Mouse (Mus musculus): ENCODE results near the gene Ccl6. TPM values are rescaled to one million over a fixed set of nuclear protein-coding genes. Genes with fewer than 3 reads are reported as not detected.

The Ccl6 gene
- polyA plus RNA-seq, 1 experiment from 2014 or later: 2.5 TPM

GRCm38 (mm10) chr11:83605535-83605934 is 12.6 kb upstream of the Ccl6 start:
- Histone ChIP-seq H3K27ac (ENCODE audit: low read depth, low read length) (no peak overlapping the region), H3K36me3 (ENCODE audit: control insufficient read depth, insufficient read depth, low read length) (no peaks in the 10 kb centered on the region), H3K4me2 (ENCODE audit: low read depth) (no peak overlapping the region), H3K4me1 (ENCODE audit: control insufficient read depth, insufficient read depth, low read length) (no peaks in the 10 kb centered on the region), H3K4me3 (ENCODE audit: low read depth, low read length) (no peak overlapping the region), H3K27me3 (ENCODE audit: control insufficient read depth, insufficient read depth, low read length) (no peaks in the 10 kb centered on the region), H3K9ac (ENCODE audit: low read length) (no peak overlapping the region), H3K9me3 (ENCODE audit: control insufficient read depth, low read length) (no peaks in the 10 kb centered on the region)
- ATAC-seq (ENCODE audit: insufficient read depth, low FRiP score, low TSS enrichment) (no peak), DNase-seq (ENCODE audit: low spot score) (no peak)
- WGBS: 87% methylated on average over 3 of the region's 3 CpGs

DNA sequence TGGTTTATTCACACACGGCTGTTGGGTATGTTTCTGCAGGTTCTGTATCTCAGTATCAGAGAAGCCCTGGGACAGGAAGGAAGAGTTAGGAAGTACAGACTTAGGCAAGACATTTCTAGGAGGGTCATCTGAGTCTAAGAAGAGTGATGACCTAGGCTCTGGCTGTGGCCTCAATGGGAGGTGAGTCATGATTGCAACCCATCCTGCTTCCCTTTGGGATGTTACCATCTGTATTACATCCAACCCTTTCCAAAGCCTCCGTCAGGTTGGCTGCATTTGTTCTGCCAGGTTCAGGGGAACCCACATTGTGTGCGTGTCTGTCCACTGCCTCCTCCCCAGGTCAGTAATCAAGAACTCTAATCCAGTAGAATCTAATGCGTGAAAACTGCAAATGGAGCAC is 11.8 kb upstream of the Ccl6 start:
- 85% methylated on average over 4 of the region's 4 CpGs for WGBS
- no peak overlapping the region for H3K27ac ChIP-seq (ENCODE audit: low read depth, low read length)
- no peak overlapping the region for H3K4me3 ChIP-seq (ENCODE audit: low read depth, low read length)
- H3K27me3 ChIP-seq (ENCODE audit: control insufficient read depth, insufficient read depth, low read length): no peaks in the 10 kb centered on the region
- no peak for DNase-seq (ENCODE audit: low spot score)
- H3K4me2 ChIP-seq (ENCODE audit: low read depth): no peak overlapping the region
- no peaks in the 10 kb centered on the region for H3K9me3 ChIP-seq (ENCODE audit: control insufficient read depth, low read length)
- no peak for ATAC-seq (ENCODE audit: insufficient read depth, low FRiP score, low TSS enrichment)
- H3K4me1 ChIP-seq (ENCODE audit: control insufficient read depth, insufficient read depth, low read length): no peaks in the 10 kb centered on the region
- H3K36me3 ChIP-seq (ENCODE audit: control insufficient read depth, insufficient read depth, low read length): no peaks in the 10 kb centered on the region
- H3K9ac ChIP-seq (ENCODE audit: low read length): no peak overlapping the region

GRCm38 (mm10) chr11:83603399-83603798 is 10.5 kb upstream of the Ccl6 start:
- WGBS: 97% methylated on average over 3 of the region's 3 CpGs

GRCm38 (mm10) chr11:83600576-83600975 is 7.7 kb upstream of the Ccl6 start:
- DNase-seq (ENCODE audit: low spot score): no peak

More at GRCm38 (mm10) chr11:83603399-83603798, 10.5 kb upstream of the Ccl6 start:
- ATAC-seq (ENCODE audit: insufficient read depth, low FRiP score, low TSS enrichment) (no peak), DNase-seq (ENCODE audit: low spot score) (no peak)
- Histone ChIP-seq H3K27me3 (ENCODE audit: control insufficient read depth, insufficient read depth, low read length) (no peaks in the 10 kb centered on the region), H3K36me3 (ENCODE audit: control insufficient read depth, insufficient read depth, low read length) (no peaks in the 10 kb centered on the region), H3K4me2 (ENCODE audit: low read depth) (no peak overlapping the region), H3K4me3 (ENCODE audit: low read depth, low read length) (no peak overlapping the region), H3K9ac (ENCODE audit: low read length) (no peak overlapping the region), H3K9me3 (ENCODE audit: control insufficient read depth, low read length) (no peaks in the 10 kb centered on the region), H3K27ac (ENCODE audit: low read depth, low read length) (no peak overlapping the region), H3K4me1 (ENCODE audit: control insufficient read depth, insufficient read depth, low read length) (no peaks in the 10 kb centered on the region)

GRCm38 (mm10) chr11:83598991-83599390 is 6.1 kb upstream of the Ccl6 start:
- WGBS: 85% methylated on average over 3 of the region's 3 CpGs

More at GRCm38 (mm10) chr11:83600576-83600975, 7.7 kb upstream of the Ccl6 start:
- Histone ChIP-seq H3K4me3 (ENCODE audit: low read depth, low read length) (no peak overlapping the region), H3K4me1 (ENCODE audit: control insufficient read depth, insufficient read depth, low read length) (no peaks in the 10 kb centered on the region), H3K9ac (ENCODE audit: low read length) (no peak overlapping the region), H3K4me2 (ENCODE audit: low read depth) (no peak overlapping the region), H3K27ac (ENCODE audit: low read depth, low read length) (no peak overlapping the region), H3K36me3 (ENCODE audit: control insufficient read depth, insufficient read depth, low read length) (no peaks in the 10 kb centered on the region), H3K9me3 (ENCODE audit: control insufficient read depth, low read length) (no peaks in the 10 kb centered on the region), H3K27me3 (ENCODE audit: control insufficient read depth, insufficient read depth, low read length) (no peaks in the 10 kb centered on the region)
- WGBS: 93% methylated on average over 2 of the region's 2 CpGs
- ATAC-seq (ENCODE audit: insufficient read depth, low FRiP score, low TSS enrichment): no peak

DNA sequence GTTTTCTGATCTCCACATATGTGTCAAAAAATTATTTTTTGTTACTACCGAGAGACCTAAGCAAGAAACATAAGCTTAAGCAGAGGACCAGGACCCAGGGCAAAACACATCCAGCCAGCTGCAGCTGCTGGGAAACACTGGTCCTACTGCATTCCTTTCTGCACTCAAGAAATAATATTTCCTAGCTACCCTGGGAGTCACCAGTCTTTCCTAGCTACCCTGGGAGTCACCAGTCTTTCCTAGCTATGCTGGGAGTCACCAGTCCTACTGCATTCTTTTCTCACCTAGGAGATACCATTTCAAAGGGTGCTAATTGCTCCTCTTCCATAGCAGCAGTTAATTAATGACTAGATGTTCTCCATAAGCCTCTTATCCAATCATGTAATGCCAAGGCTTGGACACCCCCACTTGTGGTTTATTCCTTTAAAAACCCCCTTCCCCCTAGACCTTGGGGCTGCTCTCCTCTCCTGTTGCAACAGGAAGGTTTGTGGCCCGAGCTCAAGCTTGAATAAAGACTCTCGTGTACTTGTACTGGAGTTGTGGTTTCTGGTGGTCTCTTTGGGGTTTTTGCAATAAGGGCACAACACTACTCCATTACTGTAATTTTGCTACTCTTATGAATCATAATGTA is 5.4 kb upstream of the Ccl6 start:
- 87% methylated on average over 3 of the region's 3 CpGs for WGBS
- H3K4me1 ChIP-seq (ENCODE audit: control insufficient read depth, insufficient read depth, low read length): no peaks in the 10 kb centered on the region
- no peak for ATAC-seq (ENCODE audit: insufficient read depth, low FRiP score, low TSS enrichment)

More at GRCm38 (mm10) chr11:83598991-83599390, 6.1 kb upstream of the Ccl6 start:
- Histone ChIP-seq H3K4me1 (ENCODE audit: control insufficient read depth, insufficient read depth, low read length) (no peaks in the 10 kb centered on the region), H3K27me3 (ENCODE audit: control insufficient read depth, insufficient read depth, low read length) (no peaks in the 10 kb centered on the region), H3K36me3 (ENCODE audit: control insufficient read depth, insufficient read depth, low read length) (no peaks in the 10 kb centered on the region), H3K9ac (ENCODE audit: low read length) (no peak overlapping the region), H3K4me3 (ENCODE audit: low read depth, low read length) (no peak overlapping the region), H3K27ac (ENCODE audit: low read depth, low read length) (no peak overlapping the region), H3K4me2 (ENCODE audit: low read depth) (no peak overlapping the region), H3K9me3 (ENCODE audit: control insufficient read depth, low read length) (no peaks in the 10 kb centered on the region)
- ATAC-seq (ENCODE audit: insufficient read depth, low FRiP score, low TSS enrichment) (no peak), DNase-seq (ENCODE audit: low spot score) (no peak)

DNA sequence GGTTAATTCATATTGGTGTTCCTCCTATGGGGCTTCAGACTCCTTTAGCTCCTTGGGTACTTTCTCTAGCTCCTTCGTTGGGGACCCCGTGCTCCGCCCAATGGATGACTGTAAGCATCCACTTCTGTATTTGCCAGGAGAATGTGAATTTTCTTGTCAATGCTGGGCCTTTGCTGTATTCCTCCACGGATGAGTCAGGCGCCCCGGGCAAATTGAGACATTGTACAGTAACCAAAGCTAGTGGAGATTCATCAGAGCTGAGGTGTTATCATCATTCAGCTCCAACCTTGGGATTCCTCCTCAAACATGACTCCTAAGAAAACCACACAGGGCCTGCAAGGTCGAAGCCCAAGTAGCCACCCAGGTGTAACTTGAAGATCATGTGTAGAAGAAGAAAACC is 4.9 kb upstream of the Ccl6 start:
- ATAC-seq (ENCODE audit: insufficient read depth, low FRiP score, low TSS enrichment) (no peak), DNase-seq (ENCODE audit: low spot score) (no peak)
- Histone ChIP-seq H3K4me3 (ENCODE audit: low read depth, low read length) (no peak overlapping the region), H3K4me2 (ENCODE audit: low read depth) (no peak overlapping the region), H3K36me3 (ENCODE audit: control insufficient read depth, insufficient read depth, low read length) (no peaks in the 10 kb centered on the region), H3K9ac (ENCODE audit: low read length) (no peak overlapping the region), H3K27me3 (ENCODE audit: control insufficient read depth, insufficient read depth, low read length) (no peaks in the 10 kb centered on the region), H3K4me1 (ENCODE audit: control insufficient read depth, insufficient read depth, low read length) (no peaks in the 10 kb centered on the region), H3K9me3 (ENCODE audit: control insufficient read depth, low read length) (no peaks in the 10 kb centered on the region), H3K27ac (ENCODE audit: low read depth, low read length) (no peak overlapping the region)
- 89% methylated on average over 7 of the region's 7 CpGs for WGBS

More for the DNA sequence above, 5.4 kb upstream of the Ccl6 start:
- no peak for DNase-seq (ENCODE audit: low spot score)
- no peak overlapping the region for H3K4me2 ChIP-seq (ENCODE audit: low read depth)
- no peaks in the 10 kb centered on the region for H3K27me3 ChIP-seq (ENCODE audit: control insufficient read depth, insufficient read depth, low read length)
- H3K9me3 ChIP-seq (ENCODE audit: control insufficient read depth, low read length): no peaks in the 10 kb centered on the region
- H3K27ac ChIP-seq (ENCODE audit: low read depth, low read length): no peak overlapping the region
- no peak overlapping the region for H3K4me3 ChIP-seq (ENCODE audit: low read depth, low read length)
- no peaks in the 10 kb centered on the region for H3K36me3 ChIP-seq (ENCODE audit: control insufficient read depth, insufficient read depth, low read length)
- no peak overlapping the region for H3K9ac ChIP-seq (ENCODE audit: low read length)

DNA sequence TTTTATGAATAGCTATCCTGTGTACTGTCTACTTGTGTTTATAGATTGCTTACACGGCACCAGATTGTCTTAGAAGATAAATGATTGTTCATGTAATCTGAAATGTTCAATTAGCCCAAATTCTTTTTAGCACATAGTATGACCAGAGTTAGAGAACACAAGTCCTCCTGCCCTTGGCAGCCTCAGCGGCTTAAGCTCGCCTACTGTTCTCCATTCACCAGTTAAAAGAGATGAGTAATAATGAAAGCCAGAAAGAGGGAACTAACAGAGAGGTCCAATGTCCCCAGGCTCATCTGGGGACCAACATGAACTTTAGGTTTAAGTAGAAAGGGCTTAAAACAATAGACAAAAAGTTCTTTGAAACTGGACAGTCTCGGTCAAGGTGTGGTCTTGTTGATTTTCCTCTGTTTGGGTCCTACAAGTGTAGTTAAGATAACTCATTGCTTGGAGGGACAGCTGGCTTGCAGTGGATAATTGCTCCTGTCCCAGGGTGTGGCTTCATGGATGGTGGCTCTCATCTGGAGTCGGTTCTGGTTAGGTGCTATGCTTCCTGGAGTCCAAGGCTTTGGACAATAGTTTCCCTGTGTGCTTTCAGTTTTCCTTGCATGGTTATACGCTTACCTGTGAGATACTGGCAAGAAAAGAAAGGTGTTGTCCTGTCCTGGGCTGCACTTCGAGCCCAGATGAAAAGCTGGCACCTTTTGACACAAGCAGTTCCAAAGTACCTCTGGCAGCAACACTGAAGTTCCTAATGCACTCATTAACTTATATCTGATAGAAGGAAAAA is 3.0 kb upstream of the Ccl6 start:
- no peaks in the 10 kb centered on the region for H3K9me3 ChIP-seq (ENCODE audit: control insufficient read depth, low read length)
- H3K27me3 ChIP-seq (ENCODE audit: control insufficient read depth, insufficient read depth, low read length): no peaks in the 10 kb centered on the region
- no peak overlapping the region for H3K9ac ChIP-seq (ENCODE audit: low read length)
- DNase-seq (ENCODE audit: low spot score): no peak
- H3K4me2 ChIP-seq (ENCODE audit: low read depth): no peak overlapping the region
- H3K36me3 ChIP-seq (ENCODE audit: control insufficient read depth, insufficient read depth, low read length): no peaks in the 10 kb centered on the region
- no peak overlapping the region for H3K27ac ChIP-seq (ENCODE audit: low read depth, low read length)
- H3K4me3 ChIP-seq (ENCODE audit: low read depth, low read length): no peak overlapping the region
- H3K4me1 ChIP-seq (ENCODE audit: control insufficient read depth, insufficient read depth, low read length): no peaks in the 10 kb centered on the region
- no peak for ATAC-seq (ENCODE audit: insufficient read depth, low FRiP score, low TSS enrichment)
- 81% methylated on average over 7 of the region's 7 CpGs for WGBS

GRCm38 (mm10) chr11:83593453-83593852 is 566 bp upstream of the Ccl6 start:
- 93% methylated on average over 5 of the region's 5 CpGs for WGBS
- H3K36me3 ChIP-seq (ENCODE audit: control insufficient read depth, insufficient read depth, low read length): no peaks in the 10 kb centered on the region
- DNase-seq (ENCODE audit: low spot score): no peak

More at GRCm38 (mm10) chr11:83593453-83593852, 566 bp upstream of the Ccl6 start:
- H3K4me1 ChIP-seq (ENCODE audit: control insufficient read depth, insufficient read depth, low read length): no peaks in the 10 kb centered on the region
- H3K4me2 ChIP-seq (ENCODE audit: low read depth): no peak overlapping the region
- ATAC-seq (ENCODE audit: insufficient read depth, low FRiP score, low TSS enrichment): no peak
- no peak overlapping the region for H3K4me3 ChIP-seq (ENCODE audit: low read depth, low read length)
- no peaks in the 10 kb centered on the region for H3K9me3 ChIP-seq (ENCODE audit: control insufficient read depth, low read length)
- H3K9ac ChIP-seq (ENCODE audit: low read length): no peak overlapping the region
- no peak overlapping the region for H3K27ac ChIP-seq (ENCODE audit: low read depth, low read length)
- H3K27me3 ChIP-seq (ENCODE audit: control insufficient read depth, insufficient read depth, low read length): no peaks in the 10 kb centered on the region
